Mouse (Mus musculus) hindbrain, postnatal 0 days (tissue): ENCODE measurements at regions not wholly inside any gene's neighbourhood (a gene's known extent, or its start where the extent isn't known, plus 50 kb on each side); places are given as distances from the start of the nearest gene placed in this dataset.
A peak's percentile ranks its signal among the peaks of the same experiment; 100 is the strongest.

Experiments used
- ATAC-seq: fragments of 200-750 bp; cut with Nextera tagmentation; 2 replicates; pipeline ENCODE4 v1.8.0; 2017; ENCODE audit warnings: mild to moderate bottlenecking, moderate TSS enrichment, moderate library complexity
- DNase-seq: peaks from one replicate; pipeline ENCODE4 v3.0.0-alpha.2; 2015; ENCODE audit warnings: low spot score
- H3K27ac ChIP-seq: fragments of 300-500 bp; sonication (generic); 2 replicates; pipeline ENCODE4 v1.5.1; 2014; ENCODE audit warnings: mild to moderate bottlenecking
- H3K27me3 ChIP-seq: fragments of 300-500 bp; sonication (generic); 2 replicates; pipeline ENCODE4 v1.6.1; 2014; ENCODE audit warnings: low read length, mixed read lengths; ENCODE audit not compliant: insufficient read depth
- H3K36me3 ChIP-seq: fragments of 300-500 bp; sonication (generic); 2 replicates; pipeline ENCODE4 v1.6.1; 2014; ENCODE audit warnings: low read length, mixed read lengths; ENCODE audit not compliant: insufficient read depth
- H3K4me1 ChIP-seq: fragments of 300-500 bp; sonication (generic); 2 replicates; pipeline ENCODE4 v1.6.1; 2014; ENCODE audit warnings: antibody characterized with exemption, low read length, mixed read lengths; ENCODE audit not compliant: insufficient read depth
- H3K4me2 ChIP-seq: fragments of 300-500 bp; sonication (generic); 2 replicates; pipeline ENCODE4 v1.6.1; 2014; ENCODE audit warnings: low read depth, mild to moderate bottlenecking, low read length, moderate library complexity, mixed read lengths
- H3K4me3 ChIP-seq: fragments of 300-500 bp; sonication (generic); 2 replicates; pipeline ENCODE4 v1.5.1; 2014; ENCODE audit warnings: low read length
- H3K9ac ChIP-seq: fragments of 300-500 bp; sonication (generic); replicated peaks from 2 replicates; pipeline ENCODE4 v1.6.1; 2014; ENCODE audit warnings: mild to moderate bottlenecking, low read length, moderate library complexity, mixed read lengths
- H3K9me3 ChIP-seq: fragments of 300-500 bp; sonication (generic); 2 replicates; pipeline ENCODE4 v1.6.1; 2016; ENCODE audit warnings: low read length, mixed read lengths
- CTCF ChIP-seq: IDR thresholded peaks from 2 replicates; pipeline ENCODE4 v1.5.1; 2016; ENCODE audit warnings: antibody characterized with exemption, control low read depth, low read depth
- WGBS: fragments of 180-500 bp; shearing (Covaris S2); extraction: QIAGEN DNeasy Blood & Tissue Kit; methylation state at CpG from one replicate; pipeline ENCODE4 v1.1.7; 2014; 5-methylcytosine and 5-hydroxymethylcytosine counted together

DNA sequence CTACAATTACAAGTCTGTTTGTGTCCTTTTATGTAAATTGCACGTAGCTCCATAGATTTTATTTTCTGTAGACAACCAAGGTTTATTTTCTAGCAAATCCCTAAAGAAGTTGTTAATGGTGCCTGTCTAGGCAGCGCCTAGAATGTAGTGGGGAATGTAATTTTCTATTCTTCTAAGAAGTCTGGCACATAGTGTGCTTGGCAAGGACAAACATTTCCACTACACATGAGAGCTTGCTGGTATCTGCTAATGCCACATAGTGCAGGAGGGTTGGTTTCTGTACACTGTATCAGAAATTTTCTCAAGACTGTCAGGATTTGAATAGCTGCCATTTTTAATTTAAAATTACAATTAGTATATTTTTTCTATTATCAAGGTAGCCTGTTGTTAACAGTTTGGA is 385.3 kb downstream of the Nedd1 start:
- no peak overlapping the region for H3K4me3 ChIP-seq
- no peak overlapping the region for H3K4me2 ChIP-seq
- no peaks in the 10 kb centered on the region for H3K27me3 ChIP-seq
- ATAC-seq: no peak
- no peak for TF ChIP-seq CTCF
- no peaks in the 10 kb centered on the region for H3K36me3 ChIP-seq
- 51% methylated on average over 2 of the region's 2 CpGs for WGBS
- no peak overlapping the region for H3K9ac ChIP-seq
- H3K27ac ChIP-seq: no peak overlapping the region
- no peak for DNase-seq
- no peaks in the 10 kb centered on the region for H3K4me1 ChIP-seq
- H3K9me3 ChIP-seq: no peaks in the 10 kb centered on the region

DNA sequence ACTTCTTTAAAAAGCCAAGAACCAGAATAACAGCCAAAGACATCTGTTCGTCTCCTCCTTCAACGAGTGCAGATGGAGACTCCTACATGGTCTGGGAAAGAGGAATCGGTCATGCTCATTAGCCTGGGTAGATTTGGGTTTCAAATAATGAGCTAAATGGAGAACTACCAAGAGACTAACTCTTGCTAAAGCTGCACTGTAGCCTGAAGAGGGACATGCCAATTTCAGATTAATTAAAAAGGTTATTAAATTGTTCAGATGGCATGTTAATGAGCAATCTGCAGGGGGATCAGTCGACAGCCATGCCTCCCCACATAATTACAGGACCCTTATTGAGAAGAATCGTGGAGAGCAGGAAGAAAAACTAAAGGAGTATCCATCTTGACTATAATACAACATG is 386.1 kb downstream of the Nedd1 start:
- ATAC-seq (peak; percentile 67), DNase-seq (peak; percentile 54)
- WGBS: 40% methylated on average over 5 of the region's 5 CpGs

DNA sequence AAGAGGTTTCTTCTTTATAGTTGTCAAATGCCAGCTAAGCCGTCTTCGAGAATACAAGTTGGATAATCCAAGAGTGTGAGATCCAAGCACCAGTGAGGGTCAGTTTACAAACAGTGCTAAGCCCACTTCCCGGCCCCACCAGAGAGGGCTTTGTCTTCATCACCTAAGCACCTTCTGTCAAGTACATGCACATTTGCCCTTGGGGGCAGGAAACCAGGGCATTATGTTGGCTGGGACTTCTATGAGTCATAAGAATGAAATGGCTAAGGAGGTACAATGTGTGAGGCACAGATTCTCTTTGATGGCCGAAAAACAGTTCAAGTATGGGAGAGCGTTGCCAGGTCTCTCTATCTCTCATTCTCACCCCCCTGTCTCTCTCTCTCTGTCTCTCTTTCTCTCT is 387.1 kb downstream of the Nedd1 start:
- ATAC-seq: no peak
- H3K4me1 ChIP-seq: no peaks in the 10 kb centered on the region
- 80% methylated on average over 5 of the region's 5 CpGs for WGBS
- no peaks in the 10 kb centered on the region for H3K27me3 ChIP-seq
- no peak overlapping the region for H3K4me2 ChIP-seq
- TF ChIP-seq CTCF: no peak
- H3K9me3 ChIP-seq: no peaks in the 10 kb centered on the region
- no peaks in the 10 kb centered on the region for H3K36me3 ChIP-seq
- H3K9ac ChIP-seq: no peak overlapping the region
- no peak overlapping the region for H3K27ac ChIP-seq
- H3K4me3 ChIP-seq: no peak overlapping the region
- DNase-seq: no peak

More for the DNA sequence above, 386.1 kb downstream of the Nedd1 start:
- Histone ChIP-seq H3K4me2 (no peak overlapping the region), H3K4me3 (no peak overlapping the region), H3K27ac (no peak overlapping the region), H3K9ac (no peak overlapping the region), H3K4me1 (no peaks in the 10 kb centered on the region), H3K27me3 (no peaks in the 10 kb centered on the region), H3K36me3 (no peaks in the 10 kb centered on the region), H3K9me3 (no peaks in the 10 kb centered on the region)
- TF ChIP-seq CTCF: no peak

DNA sequence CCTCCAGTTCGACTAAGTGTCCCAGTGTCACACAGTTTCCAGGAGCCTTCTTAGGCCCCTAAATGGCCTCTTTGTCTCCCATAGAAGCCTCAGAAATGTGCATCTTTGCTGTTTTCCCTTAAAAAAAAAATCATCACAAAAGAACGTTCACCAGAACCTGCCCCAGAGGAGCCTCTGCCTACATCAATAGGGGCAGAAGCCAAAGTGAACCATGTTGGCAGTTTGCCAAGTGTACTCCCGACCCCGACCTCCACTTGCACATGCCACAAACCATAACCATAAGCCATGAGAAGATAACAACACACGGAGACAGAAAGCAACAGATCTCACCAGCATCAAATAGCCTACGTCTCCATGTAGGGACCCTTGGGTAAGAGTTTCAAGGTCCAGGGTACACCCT is 388.4 kb downstream of the Nedd1 start:
- no peak for ATAC-seq

DNA sequence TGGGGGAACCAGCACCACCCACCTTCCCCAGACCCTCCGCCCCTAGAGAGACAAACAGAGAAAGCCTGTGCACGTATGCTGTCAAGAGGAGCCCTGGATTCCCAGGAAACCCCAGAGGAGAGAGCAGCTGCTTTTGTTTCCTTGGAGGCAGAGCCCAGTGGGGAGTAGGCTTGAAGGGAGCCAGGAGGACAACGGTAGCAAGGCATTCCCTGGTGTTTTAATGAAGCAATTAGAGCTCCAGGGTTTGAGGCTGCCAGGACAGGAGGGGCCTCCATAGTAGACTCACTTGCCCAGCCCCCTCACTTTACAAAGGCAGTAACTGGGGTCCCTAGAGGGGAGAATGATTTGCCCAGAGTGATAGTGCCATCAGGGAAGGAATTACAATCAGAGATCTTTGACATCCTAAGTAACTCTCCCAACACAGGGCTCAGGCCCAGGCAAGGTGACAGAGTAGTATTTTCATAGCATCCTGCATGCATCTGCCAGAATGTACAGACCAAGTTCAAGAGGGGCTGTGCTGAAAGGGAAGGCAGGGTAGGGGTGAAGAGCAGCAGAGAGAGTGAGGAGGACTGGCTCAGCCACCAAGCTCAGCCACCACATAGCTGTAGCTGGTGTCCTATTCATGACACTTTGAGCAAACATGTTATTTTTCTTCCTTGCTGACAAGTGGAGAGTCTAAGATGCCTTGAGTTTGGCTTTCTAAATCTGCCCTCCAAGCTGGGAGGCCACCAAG is 389.0 kb downstream of the Nedd1 start:
- ATAC-seq (peak; percentile 74), DNase-seq (peak; percentile 56)
- Histone ChIP-seq H3K36me3 (no peaks in the 10 kb centered on the region), H3K9me3 (no peaks in the 10 kb centered on the region), H3K27me3 (no peaks in the 10 kb centered on the region), H3K27ac (no peak overlapping the region), H3K9ac (no peak overlapping the region), H3K4me1 (no peaks in the 10 kb centered on the region), H3K4me2 (no peak overlapping the region), H3K4me3 (no peak overlapping the region)
- no peak for TF ChIP-seq CTCF
- 20% methylated on average over 3 of the region's 3 CpGs for WGBS

More for the DNA sequence above, 388.4 kb downstream of the Nedd1 start:
- Histone ChIP-seq H3K36me3 (no peaks in the 10 kb centered on the region), H3K9me3 (no peaks in the 10 kb centered on the region), H3K4me1 (no peaks in the 10 kb centered on the region), H3K27ac (no peak overlapping the region), H3K4me3 (no peak overlapping the region), H3K27me3 (no peaks in the 10 kb centered on the region), H3K9ac (no peak overlapping the region), H3K4me2 (no peak overlapping the region)
- WGBS: 26% methylated on average over 6 of the region's 6 CpGs
- no peak for TF ChIP-seq CTCF
- peak; percentile 34 for DNase-seq

DNA sequence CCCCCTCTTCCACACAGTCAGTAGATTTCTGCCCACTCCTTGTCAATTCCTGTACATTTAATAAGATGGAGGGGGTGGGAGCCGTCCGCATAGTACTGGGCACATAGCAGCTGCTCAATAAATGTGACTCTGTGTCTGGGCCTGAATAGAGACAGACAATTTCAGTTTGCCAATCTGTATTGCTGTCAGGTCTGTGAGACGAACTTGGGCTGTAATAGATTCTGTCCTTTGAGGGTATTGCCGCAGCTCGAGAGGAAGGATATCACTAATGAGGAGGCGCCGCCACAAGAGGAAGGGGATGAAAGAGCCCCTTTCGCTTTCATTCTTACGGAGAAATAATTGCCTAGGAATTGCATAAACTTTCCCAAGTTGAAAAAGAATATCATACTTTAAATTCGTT is 392.1 kb downstream of the Nedd1 start:
- Histone ChIP-seq H3K9me3 (no peaks in the 10 kb centered on the region), H3K9ac (no peak overlapping the region), H3K27ac (no peak overlapping the region), H3K4me2 (no peak overlapping the region), H3K27me3 (no peaks in the 10 kb centered on the region), H3K36me3 (no peaks in the 10 kb centered on the region), H3K4me1 (no peaks in the 10 kb centered on the region), H3K4me3 (no peak overlapping the region)
- no peak for TF ChIP-seq CTCF
- ATAC-seq: no peak
- 72% methylated on average over 10 of the region's 10 CpGs for whole genome bisulfite sequencing
- DNase-seq: no peak

DNA sequence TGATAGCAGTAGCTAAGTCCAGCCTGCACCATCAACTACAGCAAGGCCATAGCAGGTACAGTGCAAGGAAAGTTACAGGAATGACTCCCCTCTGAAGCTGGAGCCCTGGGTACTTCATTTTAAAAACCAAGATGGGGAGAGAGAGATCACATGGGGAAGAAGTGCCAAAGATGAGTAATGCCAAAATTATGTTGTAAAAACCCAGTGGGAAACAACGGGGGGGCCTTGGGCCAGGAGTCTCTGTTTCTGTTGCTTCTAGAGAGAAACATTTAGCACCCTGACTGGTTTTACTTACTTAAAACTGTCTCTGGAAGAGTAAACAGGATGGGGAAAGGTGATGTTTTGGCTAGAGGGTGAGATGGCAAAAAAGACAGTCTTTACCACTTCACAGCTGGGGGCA is 392.6 kb downstream of the Nedd1 start:
- no peak for DNase-seq
- Histone ChIP-seq H3K27ac (no peak overlapping the region), H3K4me2 (no peak overlapping the region), H3K9ac (no peak overlapping the region), H3K36me3 (no peaks in the 10 kb centered on the region), H3K4me3 (no peak overlapping the region), H3K9me3 (no peaks in the 10 kb centered on the region), H3K27me3 (no peaks in the 10 kb centered on the region), H3K4me1 (no peaks in the 10 kb centered on the region)
- WGBS: 93% methylated on average over 1 of the region's 1 CpGs
- TF ChIP-seq CTCF: no peak
- ATAC-seq: no peak
